Mouse (Mus musculus): ENCODE measurements around the gene Coa7. TPM values are rescaled to one million over a fixed set of nuclear protein-coding genes. Genes with fewer than 3 reads are reported as not detected.

The Coa7 gene
- total and polyA plus RNA-seq, 3 experiments: 11.1 to 40.1 (median 29.5) TPM

- H3K4me1 ChIP-seq (ENCODE audit: control insufficient read depth, insufficient read depth, low read length): no peaks in the 10 kb centered on the region
- H3K27me3 ChIP-seq (ENCODE audit: control insufficient read depth, insufficient read depth, low read length): peaks cover 7% of the 10 kb centered on the region
- H3K27ac ChIP-seq: no peak overlapping the region
- H3K36me3 ChIP-seq (ENCODE audit: control insufficient read depth, insufficient read depth, low read length): no peaks in the 10 kb centered on the region
- intact Hi-C loops (cut with DNase I): no loop called here
- H3K9ac ChIP-seq (ENCODE audit: low read depth, low read length): no peak overlapping the region
- 28% methylated on average over 1 of the region's 1 CpGs for WGBS
- no peaks in the 10 kb centered on the region for H3K79me2 ChIP-seq (replicated peaks; ENCODE audit: control insufficient read depth, insufficient read depth, low read length)
- H3K4me3 ChIP-seq: no peak overlapping the region
- DNase-seq: no peak
- no peak for TF ChIP-seq EP300 (IDR thresholded peaks at IDR 0.05; ENCODE audit: insufficient read depth, low read depth, low read length)
- TF ChIP-seq POLR2A (IDR thresholded peaks at IDR 0.05; ENCODE audit: insufficient read depth, low read depth, low read length): no peak
- TF ChIP-seq CTCF (IDR thresholded peaks at IDR 0.05): no peak
Observed at GRCm38 (mm10) chr4:108380146-108380545, 52.2 kb downstream of the Coa7 start.

GRCm38 (mm10) chr4:108383183-108383714 is 55.3 kb downstream of the Coa7 start, which contains the start of gene Shisal2a:
Shisal2a (minus strand) TSS chr4:108383349.
- Histone ChIP-seq H3K9ac (ENCODE audit: low read depth, low read length) (peak within 1 kb of the TSS; percentile 76), H3K79me2 (replicated peaks; ENCODE audit: control insufficient read depth, insufficient read depth, low read length) (no peaks in the 10 kb centered on the region), H3K4me1 (ENCODE audit: control insufficient read depth, insufficient read depth, low read length) (peaks cover 3% of the 10 kb centered on the region; the same call in 1 of the 2 replicates), H3K27me3 (ENCODE audit: control insufficient read depth, insufficient read depth, low read length) (peaks cover 7% of the 10 kb centered on the region), H3K27ac (no peak within 1 kb of the TSS), H3K4me3 (peak within 1 kb of the TSS; percentile 29), H3K36me3 (ENCODE audit: control insufficient read depth, insufficient read depth, low read length) (no peaks in the 10 kb centered on the region)
- DNase-seq: no peak
- 7% methylated on average over 54 of the region's 55 CpGs for WGBS
- intact Hi-C loops (cut with DNase I): no loop called here
- TF ChIP-seq CTCF (IDR thresholded peaks at IDR 0.05) (peak; percentile 19), POLR2A (IDR thresholded peaks at IDR 0.05; ENCODE audit: insufficient read depth, low read depth, low read length) (no peak)

- TF ChIP-seq EP300 (IDR thresholded peaks at IDR 0.05; ENCODE audit: insufficient read depth, low read depth, low read length): no peak
- no peak for TF ChIP-seq POLR2A (IDR thresholded peaks at IDR 0.05; ENCODE audit: insufficient read depth, low read depth, low read length)
- no peak for TF ChIP-seq CTCF (IDR thresholded peaks at IDR 0.05)
- Histone ChIP-seq H3K9ac (ENCODE audit: low read depth, low read length) (no peak overlapping the region), H3K36me3 (ENCODE audit: control insufficient read depth, insufficient read depth, low read length) (no peaks in the 10 kb centered on the region), H3K27ac (no peak overlapping the region), H3K4me1 (ENCODE audit: control insufficient read depth, insufficient read depth, low read length) (peaks cover 3% of the 10 kb centered on the region; the same call in 1 of the 2 replicates), H3K79me2 (replicated peaks; ENCODE audit: control insufficient read depth, insufficient read depth, low read length) (no peaks in the 10 kb centered on the region), H3K27me3 (ENCODE audit: control insufficient read depth, insufficient read depth, low read length) (peaks cover 7% of the 10 kb centered on the region), H3K4me3 (no peak overlapping the region)
- intact Hi-C loops (cut with DNase I): loop anchor here (2.0 to 5.0 kb wide), 2 partner anchors 35 to 76 kb away; no protein-coding TSS in a partner anchor
- DNase-seq: peak in 1 of 2 experiments; percentile 28
- 38% methylated on average over 1 of the region's 1 CpGs for WGBS
Observed at GRCm38 (mm10) chr4:108386087-108386486, 58.1 kb downstream of the Coa7 start.

GRCm38 (mm10) chr4:108387106-108387505 is 59.2 kb downstream of the Coa7 start:
- no peak overlapping the region; the same call in 1 of the 2 replicates for H3K27ac ChIP-seq
- no peaks in the 10 kb centered on the region for H3K79me2 ChIP-seq (replicated peaks; ENCODE audit: control insufficient read depth, insufficient read depth, low read length)
- intact Hi-C loops (cut with DNase I): loop anchor here (1.0 to 5.0 kb wide), 3 partner anchors 19 to 75 kb away; partner anchors contain the start of gene Gpx7
- no peak overlapping the region for H3K9ac ChIP-seq (ENCODE audit: low read depth, low read length)
- no peak overlapping the region; the same call in 1 of the 2 replicates for H3K4me3 ChIP-seq
- 37% methylated on average over 4 of the region's 4 CpGs for WGBS
- peaks cover 7% of the 10 kb centered on the region for H3K27me3 ChIP-seq (ENCODE audit: control insufficient read depth, insufficient read depth, low read length)
- no peak for DNase-seq
- TF ChIP-seq POLR2A (IDR thresholded peaks at IDR 0.05; ENCODE audit: insufficient read depth, low read depth, low read length) (no peak), EP300 (IDR thresholded peaks at IDR 0.05; ENCODE audit: insufficient read depth, low read depth, low read length) (no peak), CTCF (IDR thresholded peaks at IDR 0.05) (no peak)
- peaks cover 3% of the 10 kb centered on the region; the same call in 1 of the 2 replicates for H3K4me1 ChIP-seq (ENCODE audit: control insufficient read depth, insufficient read depth, low read length)
- H3K36me3 ChIP-seq (ENCODE audit: control insufficient read depth, insufficient read depth, low read length): no peaks in the 10 kb centered on the region

GRCm38 (mm10) chr4:108387681-108388253 is 59.8 kb downstream of the Coa7 start:
- H3K9ac ChIP-seq (ENCODE audit: low read depth, low read length): peak overlapping the region; percentile 44
- intact Hi-C loops (cut with DNase I): loop anchor here (1.0 to 5.0 kb wide), 3 partner anchors 19 to 75 kb away; partner anchors contain the start of gene Gpx7
- H3K27ac ChIP-seq: peak overlapping the region; percentile 75
- no peaks in the 10 kb centered on the region for H3K79me2 ChIP-seq (replicated peaks; ENCODE audit: control insufficient read depth, insufficient read depth, low read length)
- peak; percentile 79 to 83 for DNase-seq
- H3K4me3 ChIP-seq: peak overlapping the region; percentile 47
- H3K4me1 ChIP-seq (ENCODE audit: control insufficient read depth, insufficient read depth, low read length): peaks cover 3% of the 10 kb centered on the region; the same call in 1 of the 2 replicates
- WGBS: 1% methylated on average over 18 of the region's 18 CpGs
- peak; percentile 67 for TF ChIP-seq POLR2A (IDR thresholded peaks at IDR 0.05; ENCODE audit: insufficient read depth, low read depth, low read length)
- TF ChIP-seq CTCF (IDR thresholded peaks at IDR 0.05): peak; percentile 61
- peak; percentile 94 for TF ChIP-seq EP300 (IDR thresholded peaks at IDR 0.05; ENCODE audit: insufficient read depth, low read depth, low read length)
- H3K27me3 ChIP-seq (ENCODE audit: control insufficient read depth, insufficient read depth, low read length): peaks cover 7% of the 10 kb centered on the region
- H3K36me3 ChIP-seq (ENCODE audit: control insufficient read depth, insufficient read depth, low read length): no peaks in the 10 kb centered on the region

- H3K4me1 ChIP-seq (ENCODE audit: control insufficient read depth, insufficient read depth, low read length): peaks cover 3% of the 10 kb centered on the region; the same call in 1 of the 2 replicates
- no peak for TF ChIP-seq POLR2A (IDR thresholded peaks at IDR 0.05; ENCODE audit: insufficient read depth, low read depth, low read length)
- no peak for TF ChIP-seq CTCF (IDR thresholded peaks at IDR 0.05)
- no peak for TF ChIP-seq EP300 (IDR thresholded peaks at IDR 0.05; ENCODE audit: insufficient read depth, low read depth, low read length)
- intact Hi-C loops (cut with DNase I): loop anchor here (5.0 kb wide), 1 partner anchor 74 kb away; no protein-coding TSS in a partner anchor
- H3K9ac ChIP-seq (ENCODE audit: low read depth, low read length): no peak overlapping the region
- no peak overlapping the region for H3K27ac ChIP-seq
- no peak for DNase-seq
- WGBS: 95% methylated on average over 3 of the region's 3 CpGs
- H3K4me3 ChIP-seq: no peak overlapping the region
- no peaks in the 10 kb centered on the region for H3K27me3 ChIP-seq (ENCODE audit: control insufficient read depth, insufficient read depth, low read length)
- no peaks in the 10 kb centered on the region for H3K36me3 ChIP-seq (ENCODE audit: control insufficient read depth, insufficient read depth, low read length)
- no peaks in the 10 kb centered on the region for H3K79me2 ChIP-seq (replicated peaks; ENCODE audit: control insufficient read depth, insufficient read depth, low read length)
Observed at GRCm38 (mm10) chr4:108388741-108389140, 60.8 kb downstream of the Coa7 start.

All from heart, adult 2 months (tissue).